Mouse (Mus musculus): Measurements from ENCODE around the gene Tmem51.

- TF ChIP-seq CTCF (IDR thresholded peaks at IDR 0.05; ENCODE audit: low read depth, low read length) (no peak), EP300 (IDR thresholded peaks at IDR 0.05; ENCODE audit: insufficient read depth, low read depth, low read length) (no peak), POLR2A (IDR thresholded peaks at IDR 0.05; ENCODE audit: insufficient read depth, low read length) (no peak)
Measured at GRCm38 (mm10) chr4:142097871-142098270, 13.8 kb upstream of the Tmem51 start.
